Mouse (Mus musculus) megakaryocyte, embryonic 14.5 days (primary cell): ENCODE measurements around the gene Tnpo2. TPM values are rescaled to one million over a fixed set of nuclear protein-coding genes. Genes with fewer than 3 reads are reported as not detected.

Experiments
- H3K27me3 ChIP-seq: replicated peaks from 2 replicates; pipeline ENCODE3; 2012; ENCODE audit warnings: inconsistent platforms
- H3K36me3 ChIP-seq: replicated peaks from 2 replicates; pipeline ENCODE3; 2012; ENCODE audit warnings: low read length, inconsistent platforms, mixed read lengths
- H3K4me1 ChIP-seq: 2 replicates; pipeline ENCODE4 v1.6.1; 2012; ENCODE audit warnings: inconsistent platforms
- H3K4me3 ChIP-seq: replicated peaks from 2 replicates; pipeline ENCODE3; 2012; ENCODE audit warnings: moderate library complexity, mild to moderate bottlenecking, inconsistent platforms
- H3K9me3 ChIP-seq: 2 replicates; pipeline ENCODE4 v1.6.1; 2012; ENCODE audit warnings: inconsistent platforms
- FLI1 ChIP-seq: IDR thresholded peaks from 2 replicates; pipeline ENCODE4 v1.6.1; 2012; ENCODE audit warnings: low read length, inconsistent platforms, mixed read lengths
- GATA1 ChIP-seq: IDR thresholded peaks from 3 replicates; pipeline ENCODE4 v1.6.1; 2012; ENCODE audit warnings: mixed read lengths, low read length, inconsistent platforms, borderline replicate concordance
- polyA plus RNA-seq: library from polyadenylated mRNA; stranded (reverse); fragments of >175 nt; gene quantifications from 2 replicates; pipeline ENCODE4 v1.2.3, GENCODE M21; 2012; ENCODE audit warnings: low replicate concordance; ENCODE audit not compliant: insufficient read depth

The Tnpo2 gene
- polyA plus RNA-seq = 5.1 and 5.3 TPM in 2 replicates

DNA sequence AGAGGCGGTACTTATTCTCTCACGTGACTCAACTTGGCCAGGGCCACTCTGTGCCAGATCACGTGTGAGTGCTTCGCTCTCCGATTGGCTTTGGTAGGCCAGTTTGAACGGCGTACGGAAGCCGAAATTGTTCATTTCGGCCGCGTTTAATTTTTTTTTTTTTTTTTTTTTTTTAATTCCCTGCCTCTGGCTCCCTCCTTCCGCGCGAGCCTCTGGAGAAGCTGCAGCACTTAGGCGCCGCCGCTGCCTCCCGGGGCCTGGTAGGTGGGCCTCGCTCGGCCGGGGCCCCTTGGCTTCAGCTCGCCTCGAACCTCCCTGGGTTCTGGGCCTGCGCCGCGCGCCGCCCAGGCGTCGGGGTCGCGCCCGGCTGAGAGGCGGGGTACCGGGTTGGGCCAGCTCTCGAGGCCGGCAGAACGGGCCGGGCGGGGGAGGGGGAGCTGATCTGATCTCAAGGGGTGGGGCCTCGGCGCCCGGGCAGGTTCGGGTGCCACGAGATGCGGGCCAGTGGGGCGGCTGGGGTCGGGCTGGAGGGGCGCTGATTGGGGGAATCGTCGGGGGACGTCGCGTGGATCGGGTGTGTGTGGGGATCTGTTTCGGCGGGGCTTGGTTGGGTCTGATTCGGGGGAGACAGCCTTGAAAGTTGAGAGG is at the start of gene Tnpo2:
Gene Tnpo2, plus strand, starts transcription at position 198 of the 648 bp plus-strand sequence.
- peaks cover 44% of the 10 kb centered on the region for H3K36me3 ChIP-seq

DNA sequence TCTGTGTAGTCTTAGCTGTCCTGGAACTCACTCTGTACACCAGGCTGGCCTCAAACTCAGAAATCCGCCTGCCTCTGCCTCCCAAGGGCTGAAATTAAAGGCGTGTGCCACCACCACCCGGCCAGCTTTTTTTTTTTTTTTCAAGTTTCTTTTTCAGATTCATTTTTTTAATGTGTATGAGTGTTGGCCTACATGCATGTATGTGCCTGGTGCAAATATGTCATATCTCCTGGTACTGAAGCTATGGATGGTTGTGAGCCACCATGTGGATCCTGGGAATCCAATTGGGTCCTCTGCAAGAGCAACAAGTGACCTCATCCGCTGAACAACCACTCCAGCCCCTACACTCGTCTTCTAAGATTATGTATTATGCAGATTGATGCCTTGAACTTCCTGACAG is 49.3 kb upstream of the Tnpo2 start:
- Histone ChIP-seq H3K27me3 (no peaks in the 10 kb centered on the region), H3K9me3 (no peaks in the 10 kb centered on the region), H3K4me1 (peaks cover 75% of the 10 kb centered on the region), H3K4me3 (no peak overlapping the region), H3K36me3 (no peaks in the 10 kb centered on the region)
- no peak for TF ChIP-seq GATA1

More for the DNA sequence above, at the start of gene Tnpo2:
- Histone ChIP-seq H3K27me3 (no peaks in the 10 kb centered on the region), H3K4me1 (peaks cover 63% of the 10 kb centered on the region), H3K4me3 (peak within 1 kb of the TSS; percentile 96), H3K9me3 (no peaks in the 10 kb centered on the region)
- TF ChIP-seq FLI1 (no peak), GATA1 (no peak)

DNA sequence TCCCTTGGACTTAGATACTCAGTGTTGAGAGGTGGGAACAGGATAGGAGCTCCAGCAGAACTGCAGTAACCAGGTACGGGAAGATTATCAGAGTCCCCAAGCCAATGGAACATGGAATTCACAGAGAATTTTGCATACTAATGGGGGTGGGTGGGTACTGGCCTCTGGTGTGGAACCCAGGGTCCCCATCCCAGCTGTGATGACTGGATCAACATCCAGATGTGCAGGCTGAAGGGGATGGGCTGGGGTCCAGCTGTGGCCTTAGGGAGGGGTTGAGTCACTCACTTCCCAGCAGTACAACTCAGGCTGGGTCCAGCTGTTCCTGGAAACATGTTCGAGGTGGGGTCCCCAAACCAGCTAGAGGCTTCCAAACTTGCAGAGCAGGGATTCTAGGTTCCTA is 48.8 kb upstream of the Tnpo2 start:
- TF ChIP-seq FLI1 (no peak), GATA1 (no peak)
- Histone ChIP-seq H3K4me3 (no peak overlapping the region), H3K9me3 (no peaks in the 10 kb centered on the region), H3K27me3 (no peaks in the 10 kb centered on the region), H3K4me1 (peaks cover 75% of the 10 kb centered on the region), H3K36me3 (no peaks in the 10 kb centered on the region)

DNA sequence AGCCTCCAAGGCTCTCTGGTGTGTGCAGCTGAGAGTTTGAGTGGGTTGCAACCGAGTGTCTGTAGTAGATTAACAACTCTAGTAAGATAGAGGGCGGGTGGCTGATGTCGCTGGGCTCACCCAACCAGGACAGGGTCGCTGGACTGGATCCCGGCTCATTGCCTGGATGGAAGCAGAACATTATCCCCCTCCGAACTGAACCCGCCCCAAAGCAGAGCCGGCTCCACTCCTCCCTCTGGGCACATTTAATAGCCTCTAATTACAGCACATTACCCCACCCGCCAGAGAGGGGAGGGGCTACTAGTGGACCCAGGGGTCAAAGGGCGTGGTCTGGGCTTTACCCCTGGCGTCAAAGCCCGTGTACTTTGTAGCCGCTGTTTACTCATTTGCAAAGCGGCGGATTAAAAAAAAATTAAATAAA is 47.4 kb upstream of the Tnpo2 start:
- TF ChIP-seq FLI1 (no peak), GATA1 (no peak)
- H3K36me3 ChIP-seq = peaks cover 1% of the 10 kb centered on the region
- no peaks in the 10 kb centered on the region for H3K27me3 ChIP-seq
- peaks cover 70% of the 10 kb centered on the region for H3K4me1 ChIP-seq
- peak overlapping the region; percentile 97 for H3K4me3 ChIP-seq
- H3K9me3 ChIP-seq = no peaks in the 10 kb centered on the region

DNA sequence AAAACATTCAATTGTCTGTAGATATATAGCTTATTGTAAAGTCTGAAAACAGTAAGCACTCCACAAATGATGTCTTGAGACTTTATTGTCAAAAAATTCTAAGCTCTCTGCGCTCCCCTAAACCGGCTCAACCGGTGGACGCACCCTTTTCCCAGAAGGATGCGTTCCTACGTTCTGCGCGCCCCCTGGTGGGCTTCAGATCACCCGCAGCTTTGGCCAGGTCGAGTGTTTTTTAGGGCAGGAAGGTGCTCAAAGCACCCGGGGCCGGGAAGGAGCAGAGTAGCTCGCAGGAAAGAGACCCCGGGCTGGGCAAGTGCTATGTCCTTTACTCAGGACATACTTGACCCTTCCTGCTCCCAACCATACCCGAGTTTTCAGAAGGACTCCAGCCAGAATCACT is 46.9 kb upstream of the Tnpo2 start:
- H3K4me1 ChIP-seq = peaks cover 65% of the 10 kb centered on the region
- H3K9me3 ChIP-seq = no peaks in the 10 kb centered on the region
- TF ChIP-seq FLI1 (no peak), GATA1 (no peak)
- H3K36me3 ChIP-seq = peaks cover 4% of the 10 kb centered on the region
- H3K27me3 ChIP-seq = no peaks in the 10 kb centered on the region
- peak overlapping the region; percentile 97 for H3K4me3 ChIP-seq

DNA sequence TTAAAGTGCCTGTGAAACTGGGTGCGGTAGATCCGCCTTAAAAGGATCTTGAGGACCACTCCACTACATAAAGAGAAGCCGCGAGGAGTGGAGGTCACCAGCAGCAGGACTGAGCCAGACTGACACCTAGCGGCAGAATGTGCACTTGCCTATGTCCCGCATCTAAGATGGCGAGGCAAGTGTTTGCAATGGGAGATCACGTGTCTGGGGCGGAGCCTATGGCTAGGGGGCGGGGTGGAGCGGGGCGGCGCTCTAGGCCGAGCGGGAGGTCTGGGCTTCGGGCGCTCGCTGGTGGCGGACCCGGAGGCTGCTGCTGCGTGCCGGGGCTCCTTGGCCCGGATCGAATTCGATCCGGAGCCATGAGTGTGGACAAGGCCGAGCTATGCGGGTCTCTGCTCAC is 46.4 kb upstream of the Tnpo2 start, which contains the start of gene Hook2:
Gene Hook2, plus strand, starts transcription at position 255 of the 400 bp plus-strand sequence.
- no peak for TF ChIP-seq FLI1
- no peak for TF ChIP-seq GATA1
- H3K36me3 ChIP-seq = peaks cover 10% of the 10 kb centered on the region
- H3K27me3 ChIP-seq = no peaks in the 10 kb centered on the region
- H3K9me3 ChIP-seq = no peaks in the 10 kb centered on the region
- H3K4me3 ChIP-seq = peak within 1 kb of the TSS; percentile 97
- H3K4me1 ChIP-seq = peaks cover 60% of the 10 kb centered on the region

DNA sequence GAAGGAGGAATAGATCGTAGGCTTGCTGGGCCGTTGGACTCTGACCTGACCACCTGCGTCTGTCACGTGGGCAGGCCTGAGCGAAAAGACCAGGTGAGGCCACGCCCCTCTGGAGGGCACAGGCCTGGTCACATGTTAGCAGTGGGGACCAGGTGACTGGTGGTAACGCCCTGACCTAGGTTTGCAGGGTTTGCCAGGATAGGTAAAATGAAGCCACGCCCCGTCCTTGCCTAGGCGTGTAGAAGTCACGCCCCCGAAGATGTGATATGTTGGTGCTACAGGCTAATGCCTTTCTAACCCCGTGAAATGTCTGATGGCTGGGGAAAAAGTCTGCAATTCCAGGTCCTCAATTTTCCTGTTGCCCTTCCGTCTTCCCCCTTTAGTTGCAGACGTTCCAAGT is 45.9 kb upstream of the Tnpo2 start:
- TF ChIP-seq FLI1 = no peak
- no peak for TF ChIP-seq GATA1
- peaks cover 15% of the 10 kb centered on the region for H3K36me3 ChIP-seq
- no peaks in the 10 kb centered on the region for H3K9me3 ChIP-seq
- H3K4me3 ChIP-seq = peak overlapping the region; percentile 97
- H3K27me3 ChIP-seq = no peaks in the 10 kb centered on the region
- peaks cover 55% of the 10 kb centered on the region for H3K4me1 ChIP-seq

DNA sequence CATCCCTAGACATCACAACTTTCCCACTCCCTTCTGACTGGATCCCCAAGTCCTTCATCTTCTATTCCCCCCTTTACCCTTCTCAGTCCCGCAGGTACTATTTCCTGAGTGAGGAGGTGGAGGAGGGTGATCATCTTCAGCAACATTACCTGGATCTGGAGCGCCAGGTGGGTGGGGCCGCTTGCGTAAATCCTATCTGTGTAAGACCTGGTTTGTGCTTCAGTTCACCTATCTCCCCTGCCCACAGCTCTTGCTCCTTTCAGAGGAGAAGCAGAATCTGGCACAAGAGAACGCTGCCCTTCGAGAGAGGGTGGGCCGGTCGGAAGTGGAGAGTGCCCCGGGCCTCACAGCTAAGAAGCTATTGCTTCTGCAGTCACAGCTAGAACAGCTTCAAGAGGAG is 42.3 kb upstream of the Tnpo2 start:
- Histone ChIP-seq H3K27me3 (no peaks in the 10 kb centered on the region), H3K36me3 (peaks cover 31% of the 10 kb centered on the region), H3K4me1 (peaks cover 45% of the 10 kb centered on the region), H3K9me3 (no peaks in the 10 kb centered on the region), H3K4me3 (no peak overlapping the region)
- TF ChIP-seq GATA1 (no peak), FLI1 (no peak)

DNA sequence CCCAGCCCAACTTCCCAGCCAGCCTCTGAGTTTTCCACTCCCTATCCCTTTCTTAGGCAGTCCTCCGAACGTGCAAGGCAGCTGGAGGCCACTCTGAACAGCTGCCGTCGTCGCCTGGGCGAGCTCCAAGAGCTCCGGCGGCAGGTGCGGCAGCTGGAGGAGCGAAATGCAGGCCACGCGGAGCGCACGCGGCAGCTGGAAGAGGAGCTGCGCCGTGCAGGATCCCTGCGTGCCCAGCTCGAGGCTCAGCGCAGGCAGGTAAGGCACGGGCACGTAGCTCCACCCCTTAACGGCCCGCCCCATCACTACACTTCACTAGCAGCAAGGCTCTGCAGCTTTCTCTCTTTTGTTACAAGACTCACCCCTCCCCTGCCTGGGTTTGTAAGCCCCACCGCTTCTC is 41.0 kb upstream of the Tnpo2 start:
- Histone ChIP-seq H3K27me3 (no peaks in the 10 kb centered on the region), H3K4me1 (peaks cover 40% of the 10 kb centered on the region), H3K9me3 (no peaks in the 10 kb centered on the region), H3K4me3 (no peak overlapping the region), H3K36me3 (peaks cover 31% of the 10 kb centered on the region)
- TF ChIP-seq FLI1 = no peak

DNA sequence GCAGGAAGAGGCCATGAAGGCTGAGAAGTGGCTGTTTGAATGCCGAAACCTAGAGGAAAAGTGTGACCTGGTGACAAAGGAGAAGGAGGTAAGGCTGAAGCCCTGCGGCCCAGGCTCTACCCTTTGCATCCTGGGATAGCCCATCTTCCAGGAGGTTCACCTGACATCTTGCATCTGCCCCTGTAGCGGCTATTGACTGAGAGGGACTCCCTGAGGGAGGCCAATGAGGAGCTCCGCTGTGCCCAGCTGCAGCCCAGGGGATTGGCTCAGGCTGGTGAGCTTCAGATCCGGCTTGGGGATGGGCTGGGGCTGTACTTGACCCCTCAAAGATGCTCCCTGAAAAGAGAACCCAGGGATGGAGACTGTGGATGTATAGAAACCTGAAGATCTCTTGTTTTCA is 39.7 kb upstream of the Tnpo2 start:
- Histone ChIP-seq H3K4me3 (no peak overlapping the region), H3K36me3 (peaks cover 36% of the 10 kb centered on the region), H3K27me3 (no peaks in the 10 kb centered on the region), H3K4me1 (peaks cover 33% of the 10 kb centered on the region), H3K9me3 (no peaks in the 10 kb centered on the region)
- TF ChIP-seq FLI1 (no peak), GATA1 (no peak)

DNA sequence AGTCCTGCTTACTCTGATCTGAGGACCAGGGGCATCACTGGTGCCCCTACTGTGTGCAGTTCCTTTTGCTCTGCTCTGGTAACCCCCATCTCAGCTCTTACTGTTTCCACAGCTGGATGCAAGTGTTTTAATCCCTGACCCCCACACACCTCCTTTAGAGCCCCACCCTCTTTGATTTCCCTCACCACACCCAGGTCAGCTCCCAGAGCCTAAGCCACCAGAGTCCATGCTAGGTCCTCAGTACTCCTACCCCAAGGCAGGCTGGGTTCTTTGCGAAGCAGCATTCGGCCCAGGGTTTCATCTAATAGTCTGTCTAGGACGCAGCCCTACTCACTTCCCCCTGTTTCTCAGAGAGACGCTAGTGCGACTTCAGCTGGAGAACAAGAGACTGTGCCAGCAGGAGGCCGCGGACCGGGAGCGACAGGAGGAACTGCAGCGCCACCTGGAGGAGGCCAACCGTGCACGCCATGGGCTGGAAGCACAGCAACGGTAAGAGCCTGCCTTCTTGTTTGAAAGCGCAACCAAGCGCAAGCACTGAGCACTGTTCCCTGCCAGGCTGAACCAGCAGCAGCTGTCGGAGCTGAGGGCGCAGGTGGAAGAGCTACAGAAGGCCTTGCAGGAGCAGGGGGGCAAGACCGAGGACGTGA is 38.9 kb upstream of the Tnpo2 start:
- no peaks in the 10 kb centered on the region for H3K9me3 ChIP-seq
- TF ChIP-seq GATA1 (no peak), FLI1 (no peak)
- H3K36me3 ChIP-seq = peaks cover 40% of the 10 kb centered on the region
- H3K4me3 ChIP-seq = peak overlapping the region; percentile 87
- no peaks in the 10 kb centered on the region for H3K27me3 ChIP-seq
- H3K4me1 ChIP-seq = peaks cover 37% of the 10 kb centered on the region
